Mouse (Mus musculus): ENCODE measurements around the gene Ppia. TPM values are rescaled to one million over a fixed set of nuclear protein-coding genes. Genes with fewer than 3 reads are reported as not detected.
"Not testable (repeated sequence)": the region's sequence is repeated elsewhere in the genome, so short reads cannot be mapped to it uniquely, and the experiment has no call there.

Ppia gene
- total and polyA plus RNA-seq, 3 experiments: 265 to 1,797 (median 1,264) TPM

DNA sequence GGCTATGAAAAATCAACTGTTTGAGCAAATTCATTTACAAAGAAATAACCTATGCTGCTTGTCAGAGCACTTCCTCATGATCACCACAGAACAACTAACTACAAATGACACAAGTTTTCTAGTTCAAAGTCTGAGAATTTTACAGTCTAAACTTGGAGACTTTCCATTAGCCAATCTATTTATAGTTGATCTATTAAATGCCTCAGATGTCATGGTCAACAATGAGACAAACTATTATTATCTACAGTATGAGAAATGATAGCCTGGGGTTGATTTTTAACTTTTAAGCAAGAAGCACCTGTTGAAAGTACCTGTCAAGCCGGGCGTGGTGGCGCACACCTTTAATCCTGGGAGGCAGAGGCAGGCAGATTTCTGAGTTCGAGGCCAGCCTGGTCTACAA lies 27.3 kb downstream of the Ppia start:
- DNase-seq: no peak

DNA sequence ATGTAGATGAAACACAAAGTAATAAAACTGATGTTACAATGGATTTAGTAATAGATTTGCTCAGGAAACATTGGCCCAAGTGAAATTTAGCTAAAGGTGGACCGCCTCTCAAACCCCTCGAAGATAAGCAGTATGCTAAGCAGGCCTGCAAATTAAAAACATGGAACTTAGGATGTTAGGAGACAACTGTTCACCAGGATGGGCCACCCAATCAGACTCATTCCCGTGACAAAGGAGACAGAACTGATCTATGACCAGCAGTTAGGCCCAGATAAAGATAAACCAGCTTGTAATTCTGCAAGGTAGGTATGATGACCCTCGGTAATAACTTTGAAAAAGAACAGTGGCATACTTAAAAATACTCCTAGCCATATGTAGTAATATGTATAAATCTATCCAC lies 27.9 kb downstream of the Ppia start:
- DNase-seq: no peak

DNA sequence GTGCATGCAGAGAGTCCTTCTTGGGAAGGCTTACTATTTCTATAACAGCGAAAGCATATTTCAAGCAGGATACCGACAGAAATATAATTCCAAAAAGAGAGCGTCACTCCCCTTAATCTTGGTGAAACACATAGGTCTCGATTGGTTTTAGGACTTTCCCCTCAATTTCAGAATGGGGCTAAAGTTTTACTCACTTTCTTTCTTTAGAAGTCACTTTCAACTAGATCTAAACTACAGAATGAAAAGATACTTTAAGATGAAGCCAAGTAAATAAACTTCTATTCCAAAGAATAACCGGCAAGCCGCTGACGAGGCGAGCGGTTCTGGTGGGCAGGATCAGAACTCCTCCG lies 28.5 kb downstream of the Ppia start:
- DNase-seq: no peak

- peak; percentile 99 for DNase-seq
Observed at GRCm38 (mm10) chr11:6444077-6444853, 29.0 kb downstream of the Ppia start, which contains the start of gene H2afv. Gene H2afv (minus strand): TSS chr11:6444443.

- DNase-seq: no peak
Observed at GRCm38 (mm10) chr11:6445441-6445840, 30.2 kb downstream of the Ppia start.

- DNase-seq: no peak
Observed at GRCm38 (mm10) chr11:6445951-6446350, 30.7 kb downstream of the Ppia start.

- DNase-seq: no peak
Observed at GRCm38 (mm10) chr11:6447493-6447892, 32.2 kb downstream of the Ppia start.

DNA sequence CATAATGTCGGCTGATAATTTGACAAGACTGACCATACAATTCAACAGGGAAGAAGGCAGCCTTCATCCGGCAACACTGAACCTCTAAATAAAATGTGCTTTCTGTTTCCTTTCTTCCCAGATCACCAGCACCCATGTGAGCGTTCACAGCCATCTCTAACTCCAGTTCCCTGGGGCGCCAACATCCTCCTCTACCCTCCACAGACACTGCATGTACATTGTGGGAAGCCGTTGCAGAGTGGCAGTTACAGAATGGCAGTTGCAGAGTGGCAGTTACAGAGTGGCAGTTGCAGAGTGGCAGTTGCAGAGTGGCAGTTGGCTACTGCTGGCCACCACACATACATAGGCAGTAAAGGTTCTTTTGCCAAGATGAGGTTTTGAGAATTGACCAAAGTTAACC lies 32.9 kb downstream of the Ppia start:
- DNase-seq: not testable (repeated sequence)

GRCm38 (mm10) chr11:6456083-6456482 lies 40.8 kb downstream of the Ppia start:
- no peak for DNase-seq

DNA sequence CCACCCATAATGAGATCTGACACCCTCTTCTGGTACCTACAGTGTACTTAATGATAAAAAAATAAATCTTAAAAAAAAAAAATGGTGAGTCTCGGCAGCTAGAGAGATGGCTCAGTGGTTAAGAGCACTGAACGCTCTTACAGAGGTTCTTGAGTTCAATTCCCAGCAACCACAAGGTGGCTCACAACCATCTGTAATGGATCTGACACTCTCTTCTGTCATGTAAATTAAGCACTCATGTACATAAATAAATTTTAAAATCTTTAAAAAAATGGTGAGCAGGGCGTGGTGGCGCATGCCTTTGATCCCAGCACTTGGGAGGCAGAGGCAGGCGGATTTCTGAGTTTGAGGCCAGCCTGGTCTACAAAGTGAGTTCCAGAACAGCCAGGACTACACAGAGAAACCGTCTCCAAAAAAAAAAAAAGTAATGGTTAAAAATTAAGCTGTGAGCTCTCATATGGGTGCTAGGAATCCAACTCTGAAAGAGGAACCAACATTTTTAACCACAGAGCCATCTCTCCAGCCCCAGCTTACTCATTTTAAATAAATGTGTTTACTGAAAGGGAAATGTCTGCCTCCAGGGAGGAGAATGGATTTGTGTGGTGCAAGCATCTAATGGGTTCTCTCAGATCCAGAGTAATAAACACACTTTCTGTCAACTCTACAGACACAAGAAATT lies 48.1 kb downstream of the Ppia start:
- DNase-seq: no peak

- peak; percentile 52 for DNase-seq
Observed at GRCm38 (mm10) chr11:6465122-6465521, 49.9 kb downstream of the Ppia start.

- DNase-seq: peak; percentile 74
Observed at GRCm38 (mm10) chr11:6468541-6468940, 53.3 kb downstream of the Ppia start.

Small RNAs within 50 kb of the gene (microRNA-seq; reads per million reads assigned to microRNA genes)
- 0.41 to 0.66 reads per million in 2 experiments for gene Mir7651

Other genes with a start within 250 kb of the Ppia start
- under 1 TPM; 0.23 to 0.35 TPM for gene A730071L15Rik, start 215.4 kb upstream of the Ppia start, total RNA-seq (2021)
- gene A730071L15Rik, start 215.4 kb upstream of the Ppia start, polyA plus RNA-seq (2012; rRNA removed): not detected in 2 replicates
- 10 to 100 TPM; 51.3 to 69.0 TPM for gene Nudcd3, start 215.0 kb upstream of the Ppia start, total RNA-seq (2021)
- 34.2 and 37.5 TPM in 2 replicates for gene Nudcd3, start 215.0 kb upstream of the Ppia start, polyA plus RNA-seq (2012; rRNA removed)
- gene Npc1l1, start 185.3 kb upstream of the Ppia start, total RNA-seq (2021): not detected
- gene Npc1l1, start 185.3 kb upstream of the Ppia start, polyA plus RNA-seq (2012; rRNA removed): 0.18 and 0.32 TPM in 2 replicates
- gene Ddx56, start 147.7 kb upstream of the Ppia start, total RNA-seq (2021): 10 to 100 TPM; 44.9 to 51.8 TPM
- 23.7 and 27.6 TPM in 2 replicates for gene Ddx56, start 147.7 kb upstream of the Ppia start, polyA plus RNA-seq (2012; rRNA removed)
- 100 to 1,000 TPM; 113 to 118 TPM for gene Tmed4, start 140.6 kb upstream of the Ppia start, total RNA-seq (2021)
- gene Tmed4, start 140.6 kb upstream of the Ppia start, polyA plus RNA-seq (2012; rRNA removed): 116 and 154 TPM in 2 replicates
- 100 to 1,000 TPM; 601 to 682 TPM for gene Ogdh, start 123.8 kb upstream of the Ppia start, total RNA-seq (2021)
- gene Ogdh, start 123.8 kb upstream of the Ppia start, polyA plus RNA-seq (2012; rRNA removed): 227 and 333 TPM in 2 replicates
- gene Zmiz2, start 26.4 kb upstream of the Ppia start, total RNA-seq (2021): 10 to 100 TPM; 50.5 to 52.8 TPM
- 71.1 and 85.0 TPM in 2 replicates for gene Zmiz2, start 26.4 kb upstream of the Ppia start, polyA plus RNA-seq (2012; rRNA removed)
- gene H2afv, start 29.0 kb downstream of the Ppia start, total RNA-seq (2021): 10 to 100 TPM; 39.2 to 86.1 TPM
- 15.0 and 17.4 TPM in 2 replicates for gene H2afv, start 29.0 kb downstream of the Ppia start, polyA plus RNA-seq (2012; rRNA removed)
- 10 to 100 TPM; 48.9 to 58.7 TPM for gene Purb, start 60.5 kb downstream of the Ppia start, total RNA-seq (2021)
- gene Purb, start 60.5 kb downstream of the Ppia start, polyA plus RNA-seq (2012; rRNA removed): 10.1 and 11.0 TPM in 2 replicates
- gene Myo1g, start 105.5 kb downstream of the Ppia start, total RNA-seq (2021): 1 to 10 TPM; 2.1 to 2.6 TPM
- gene Myo1g, start 105.5 kb downstream of the Ppia start, polyA plus RNA-seq (2012; rRNA removed): 3.8 and 4.7 TPM in 2 replicates
- 10 to 100 TPM; 38.8 to 47.9 TPM for gene Ccm2, start 131.4 kb downstream of the Ppia start, total RNA-seq (2021)
- 47.0 and 48.1 TPM in 2 replicates for gene Ccm2, start 131.4 kb downstream of the Ppia start, polyA plus RNA-seq (2012; rRNA removed)
- 1 to 10 TPM; 1.6 to 2.2 TPM for gene Nacad, start 190.6 kb downstream of the Ppia start, total RNA-seq (2021)
- gene Nacad, start 190.6 kb downstream of the Ppia start, polyA plus RNA-seq (2012; rRNA removed): 1.2 and 2.2 TPM in 2 replicates
- gene Tbrg4, start 210.6 kb downstream of the Ppia start, total RNA-seq (2021): 10 to 100 TPM; 68.2 to 82.2 TPM
- gene Tbrg4, start 210.6 kb downstream of the Ppia start, polyA plus RNA-seq (2012; rRNA removed): 91.3 and 92.6 TPM in 2 replicates
- gene Wap, start 223.2 kb downstream of the Ppia start, total RNA-seq (2021): not detected
- gene Wap, start 223.2 kb downstream of the Ppia start, polyA plus RNA-seq (2012; rRNA removed): not detected in 2 replicates
- gene Ramp3, start 243.1 kb downstream of the Ppia start, total RNA-seq (2021): 10 to 100 TPM; 15.9 to 21.7 TPM
- 25.3 and 30.7 TPM in 2 replicates for gene Ramp3, start 243.1 kb downstream of the Ppia start, polyA plus RNA-seq (2012; rRNA removed)

All from adrenal gland, adult 2 months (tissue).